Mouse (Mus musculus) forebrain, embryonic 12.5 days (tissue): ENCODE data around the gene Phyhipl. TPM values are rescaled to one million over a fixed set of nuclear protein-coding genes. Genes with fewer than 3 reads are reported as not detected.

Source experiments
- ATAC-seq: fragments of 200-750 bp; cut with Nextera tagmentation; 2 replicates; pipeline ENCODE4 v1.8.0; 2017; ENCODE audit warnings: moderate TSS enrichment; ENCODE audit not compliant: low FRiP score
- H3K27ac ChIP-seq: fragments of 300-500 bp; sonication (generic); 2 replicates; pipeline ENCODE4 v1.5.1; 2016; ENCODE audit warnings: mild to moderate bottlenecking
- H3K27me3 ChIP-seq: fragments of 300-500 bp; sonication (generic); 2 replicates; pipeline ENCODE4 v1.6.1; 2016; ENCODE audit warnings: mild to moderate bottlenecking
- H3K36me3 ChIP-seq: fragments of 300-500 bp; sonication (generic); replicated peaks from 2 replicates; pipeline ENCODE4 v1.6.1; 2016; ENCODE audit warnings: mild to moderate bottlenecking
- H3K4me1 ChIP-seq: fragments of 300-500 bp; sonication (generic); 2 replicates; pipeline ENCODE4 v1.6.1; 2016
- H3K4me2 ChIP-seq: fragments of 300-500 bp; sonication (generic); 2 replicates; pipeline ENCODE4 v1.6.1; 2016; ENCODE audit warnings: mild to moderate bottlenecking, moderate library complexity
- H3K4me3 ChIP-seq: fragments of 300-500 bp; sonication (generic); replicated peaks from 2 replicates; pipeline ENCODE4 v1.5.1; 2016; ENCODE audit warnings: mild to moderate bottlenecking
- H3K9ac ChIP-seq: fragments of 300-500 bp; sonication (generic); 2 replicates; pipeline ENCODE4 v1.6.1; 2016; ENCODE audit warnings: mild to moderate bottlenecking
- H3K9me3 ChIP-seq: fragments of 300-500 bp; sonication (generic); 2 replicates; pipeline ENCODE4 v1.6.1; 2016
- WGBS: fragments of 180-500 bp; shearing (Covaris S2); methylation state at CpG from one replicate; pipeline ENCODE4 v1.1.7; 2016; 5-methylcytosine and 5-hydroxymethylcytosine counted together
- polyA plus RNA-seq: library from polyadenylated mRNA; unstranded; fragments of >200 nt; fragmentation: Nextera tagmentation; extraction: Ambion mirVana; gene quantifications from 2 replicates; pipeline ENCODE4 v1.2.1, GENCODE M21; 2016

The Phyhipl gene
- polyA plus RNA-seq: 55.0 and 61.4 TPM in 2 replicates

GRCm38 (mm10) chr10:70655828-70656227, at the start of gene Phyhipl:
Gene Phyhipl (minus strand): TSS chr10:70655965.
- Histone ChIP-seq H3K4me1 (peaks cover 19% of the 10 kb centered on the region), H3K27ac (no peak within 1 kb of the TSS), H3K4me3 (no peak within 1 kb of the TSS), H3K36me3 (no peaks in the 10 kb centered on the region), H3K4me2 (no peak within 1 kb of the TSS), H3K27me3 (no peaks in the 10 kb centered on the region), H3K9ac (no peak within 1 kb of the TSS), H3K9me3 (no peaks in the 10 kb centered on the region)
- no peak for ATAC-seq
- WGBS: 34% methylated on average over 7 of the region's 7 CpGs

- no peaks in the 10 kb centered on the region for H3K4me1 ChIP-seq
These were observed 47.4 kb upstream of the Phyhipl start for GRCm38 (mm10) chr10:70703211-70703610.

GRCm38 (mm10) chr10:70699581-70699980, 43.8 kb upstream of the Phyhipl start:
- 92% methylated on average over 7 of the region's 7 CpGs for WGBS
- no peak for ATAC-seq
- no peaks in the 10 kb centered on the region for H3K4me1 ChIP-seq
- no peak overlapping the region for H3K9ac ChIP-seq
- H3K27me3 ChIP-seq: no peaks in the 10 kb centered on the region
- no peak overlapping the region for H3K4me2 ChIP-seq
- no peak overlapping the region for H3K27ac ChIP-seq
- H3K36me3 ChIP-seq: no peaks in the 10 kb centered on the region
- H3K4me3 ChIP-seq: no peak overlapping the region
- H3K9me3 ChIP-seq: no peaks in the 10 kb centered on the region

More at GRCm38 (mm10) chr10:70703211-70703610, 47.4 kb upstream of the Phyhipl start:
- Histone ChIP-seq H3K27ac (no peak overlapping the region), H3K36me3 (no peaks in the 10 kb centered on the region), H3K4me3 (no peak overlapping the region), H3K9me3 (no peaks in the 10 kb centered on the region), H3K27me3 (no peaks in the 10 kb centered on the region), H3K4me2 (no peak overlapping the region), H3K9ac (no peak overlapping the region)
- 51% methylated on average over 6 of the region's 6 CpGs for WGBS
- no peak for ATAC-seq

- ATAC-seq: no peak
- no peaks in the 10 kb centered on the region for H3K4me1 ChIP-seq
- no peak overlapping the region for H3K27ac ChIP-seq
- H3K4me3 ChIP-seq: no peak overlapping the region
- WGBS: 89% methylated on average over 3 of the region's 3 CpGs
- no peak overlapping the region for H3K4me2 ChIP-seq
- H3K27me3 ChIP-seq: no peaks in the 10 kb centered on the region
- H3K9me3 ChIP-seq: no peaks in the 10 kb centered on the region
- H3K36me3 ChIP-seq: no peaks in the 10 kb centered on the region
- H3K9ac ChIP-seq: no peak overlapping the region
These were observed 42.2 kb upstream of the Phyhipl start for GRCm38 (mm10) chr10:70698014-70698413.

- WGBS: 89% methylated on average over 29 of the region's 29 CpGs
- Histone ChIP-seq H3K9ac (no peak overlapping the region), H3K4me3 (no peak overlapping the region), H3K27me3 (no peaks in the 10 kb centered on the region), H3K9me3 (no peaks in the 10 kb centered on the region), H3K27ac (no peak overlapping the region), H3K4me1 (no peaks in the 10 kb centered on the region), H3K36me3 (no peaks in the 10 kb centered on the region), H3K4me2 (no peak overlapping the region)
- ATAC-seq: no peak
These were observed 41.2 kb upstream of the Phyhipl start for GRCm38 (mm10) chr10:70696748-70697585.

- 0 out of 2 replicates have a peak, but pooled peaks cover 7% of the 10 kb centered on the region for H3K9me3 ChIP-seq
- no peak overlapping the region for H3K9ac ChIP-seq
- peaks cover 14% of the 10 kb centered on the region for H3K4me1 ChIP-seq
- H3K36me3 ChIP-seq: no peaks in the 10 kb centered on the region
- H3K4me2 ChIP-seq: no peak overlapping the region
- no peaks in the 10 kb centered on the region for H3K27me3 ChIP-seq
- H3K27ac ChIP-seq: no peak overlapping the region
- no peak for ATAC-seq
- 92% methylated on average over 6 of the region's 6 CpGs for WGBS
- H3K4me3 ChIP-seq: no peak overlapping the region
These were observed 33.6 kb upstream of the Phyhipl start for GRCm38 (mm10) chr10:70689346-70689745.

- Histone ChIP-seq H3K4me1 (peaks cover 14% of the 10 kb centered on the region), H3K4me2 (no peak overlapping the region), H3K36me3 (no peaks in the 10 kb centered on the region), H3K4me3 (no peak overlapping the region), H3K27me3 (no peaks in the 10 kb centered on the region), H3K9me3 (0 out of 2 replicates have a peak, but pooled peaks cover 7% of the 10 kb centered on the region), H3K9ac (no peak overlapping the region), H3K27ac (no peak overlapping the region)
- 77% methylated on average over 8 of the region's 8 CpGs for WGBS
- ATAC-seq: no peak
These were observed 33.1 kb upstream of the Phyhipl start for GRCm38 (mm10) chr10:70688881-70689280.

GRCm38 (mm10) chr10:70686941-70687703, 31.4 kb upstream of the Phyhipl start:
- WGBS: 32% methylated on average over 11 of the region's 11 CpGs
- Histone ChIP-seq H3K36me3 (no peaks in the 10 kb centered on the region), H3K4me3 (no peak overlapping the region), H3K9me3 (0 out of 2 replicates have a peak, but pooled peaks cover 7% of the 10 kb centered on the region), H3K27me3 (no peaks in the 10 kb centered on the region), H3K9ac (no peak overlapping the region), H3K4me1 (peaks cover 14% of the 10 kb centered on the region), H3K27ac (peak overlapping the region; percentile 65), H3K4me2 (0 out of 2 replicates have a peak overlapping the region, but pooled peaks have one; percentile 0)
- no peak for ATAC-seq

GRCm38 (mm10) chr10:70686505-70686904, 30.7 kb upstream of the Phyhipl start:
- H3K27ac ChIP-seq: peak overlapping the region; percentile 65
- H3K9ac ChIP-seq: no peak overlapping the region
- peak; percentile 81; the same call in 1 of the 2 replicates for ATAC-seq
- peaks cover 14% of the 10 kb centered on the region for H3K4me1 ChIP-seq
- 0 out of 2 replicates have a peak overlapping the region, but pooled peaks have one; percentile 0 for H3K4me2 ChIP-seq
- 0 out of 2 replicates have a peak, but pooled peaks cover 7% of the 10 kb centered on the region for H3K9me3 ChIP-seq
- no peaks in the 10 kb centered on the region for H3K27me3 ChIP-seq
- no peak overlapping the region for H3K4me3 ChIP-seq
- WGBS: 3% methylated on average over 3 of the region's 3 CpGs
- H3K36me3 ChIP-seq: no peaks in the 10 kb centered on the region

- no peak for ATAC-seq
- WGBS: 92% methylated on average over 4 of the region's 4 CpGs
- Histone ChIP-seq H3K4me3 (no peak overlapping the region), H3K4me2 (no peak overlapping the region), H3K4me1 (peaks cover 14% of the 10 kb centered on the region), H3K27ac (no peak overlapping the region), H3K9ac (no peak overlapping the region), H3K27me3 (no peaks in the 10 kb centered on the region), H3K9me3 (0 out of 2 replicates have a peak, but pooled peaks cover 7% of the 10 kb centered on the region), H3K36me3 (no peaks in the 10 kb centered on the region)
These were observed 27.7 kb upstream of the Phyhipl start for GRCm38 (mm10) chr10:70683508-70683907.

- no peaks in the 10 kb centered on the region for H3K27me3 ChIP-seq
- H3K9ac ChIP-seq: no peak overlapping the region
- no peak overlapping the region for H3K4me3 ChIP-seq
- no peak overlapping the region for H3K4me2 ChIP-seq
- H3K27ac ChIP-seq: no peak overlapping the region
- no peaks in the 10 kb centered on the region for H3K4me1 ChIP-seq
- no peaks in the 10 kb centered on the region for H3K36me3 ChIP-seq
- ATAC-seq: no peak
- no peaks in the 10 kb centered on the region for H3K9me3 ChIP-seq
- WGBS: 83% methylated on average over 1 of the region's 1 CpGs
These were observed 22.2 kb upstream of the Phyhipl start for GRCm38 (mm10) chr10:70677946-70678345.

GRCm38 (mm10) chr10:70656272-70656671, 507 bp upstream of the Phyhipl start:
- no peak overlapping the region for H3K27ac ChIP-seq
- H3K4me2 ChIP-seq: no peak overlapping the region
- no peaks in the 10 kb centered on the region for H3K27me3 ChIP-seq
- no peak overlapping the region for H3K4me3 ChIP-seq
- ATAC-seq: no peak
- no peaks in the 10 kb centered on the region for H3K36me3 ChIP-seq
- no peak overlapping the region for H3K9ac ChIP-seq
- WGBS: 34% methylated on average over 6 of the region's 6 CpGs
- H3K9me3 ChIP-seq: no peaks in the 10 kb centered on the region
- H3K4me1 ChIP-seq: peaks cover 19% of the 10 kb centered on the region
